Mouse (Mus musculus) heart, adult 2 months (tissue): ENCODE data around the gene Casp7. TPM values are rescaled to one million over a fixed set of nuclear protein-coding genes. Genes with fewer than 3 reads are reported as not detected.
"Not testable (repeated sequence)": the region's sequence is repeated elsewhere in the genome, so short reads cannot be mapped to it uniquely, and the experiment has no call there.

ENCODE experiments used
- DNase-seq, 2 experiments: peaks; one replicate each; pipeline ENCODE4 v3.0.0; 2021
- H3K27ac ChIP-seq: fragments of 200-600 bp; 2 replicates; pipeline ENCODE4 v1.8.1; 2022
- H3K27me3 ChIP-seq: fragments of 200-500 bp; 2 replicates; pipeline ENCODE4 v1.6.1; 2012; ENCODE audit warnings: mild to moderate bottlenecking, low read length, inconsistent platforms, mixed read lengths; ENCODE audit not compliant: control insufficient read depth, insufficient read depth
- H3K36me3 ChIP-seq: fragments of 200-500 bp; 2 replicates; pipeline ENCODE4 v1.6.1; 2012; ENCODE audit warnings: low read length, inconsistent platforms; ENCODE audit not compliant: control insufficient read depth, insufficient read depth
- H3K4me1 ChIP-seq: fragments of 200-500 bp; 2 replicates; pipeline ENCODE4 v1.6.1; 2011; ENCODE audit warnings: low read length; ENCODE audit not compliant: control insufficient read depth, insufficient read depth
- H3K4me3 ChIP-seq: fragments of 200-600 bp; 2 replicates; pipeline ENCODE4 v1.8.1; 2022
- H3K79me2 ChIP-seq: fragments of 200-500 bp; replicated peaks from 2 replicates; pipeline ENCODE4 v1.6.1; 2012; ENCODE audit warnings: mild to moderate bottlenecking, inconsistent platforms, low read length, moderate library complexity, mixed read lengths; ENCODE audit not compliant: control insufficient read depth, insufficient read depth
- H3K9ac ChIP-seq: fragments of 200-500 bp; 2 replicates; pipeline ENCODE4 v1.6.1; 2012; ENCODE audit warnings: low read depth, mild to moderate bottlenecking, control low read depth, inconsistent platforms, low read length, mixed read lengths
- CTCF ChIP-seq: fragments of 200-600 bp; IDR thresholded peaks from 2 replicates; pipeline ENCODE4 v1.8.1; 2022; ENCODE audit warnings: antibody characterized with exemption, mild to moderate bottlenecking, moderate library complexity
- EP300 ChIP-seq: fragments of 200-500 bp; IDR thresholded peaks from 2 replicates; pipeline ENCODE4 v1.6.1; 2011; ENCODE audit warnings: low read depth, low read length, control low read depth; ENCODE audit not compliant: insufficient read depth
- POLR2A ChIP-seq: fragments of 200-500 bp; IDR thresholded peaks from 2 replicates; pipeline ENCODE4 v1.6.1; 2011; ENCODE audit warnings: mild to moderate bottlenecking, low read depth, low read length, control low read depth; ENCODE audit not compliant: insufficient read depth
- WGBS: fragments of 180-500 bp; shearing (Covaris S2); methylation state at CpG from one replicate; pipeline ENCODE4 v1.1.7; 2018; 5-methylcytosine and 5-hydroxymethylcytosine counted together
- intact Hi-C: fragments of 180-260 bp; cut with DNase I; formaldehyde crosslinking; loops from one replicate; pipeline ENCODE4 v1.15.1; 2025
- long read RNA-seq: library from polyadenylated mRNA; stranded (forward); transcript quantifications from one replicate; pipeline ENCODE4 v2.0.0, GENCODE M21; 2021
- polyA plus RNA-seq: library from polyadenylated mRNA; depleted of rRNA; stranded (reverse); fragments of >200 nt; gene quantifications from 2 replicates; pipeline ENCODE4 v1.2.3, GENCODE M21; 2012; rRNA removed
- total RNA-seq, 2 experiments: library from RNA; stranded (reverse); gene quantifications; 2 replicates each; pipeline ENCODE4 v1.2.3; 2021

Casp7 gene
- total RNA-seq (10 to 100 TPM; 11.7 to 12.5 TPM), polyA plus RNA-seq (9.2 and 12.6 TPM in 2 replicates)
- long read RNA-seq, partial matches to known transcripts = 0 of 6 reads
- long read RNA-seq, other reads (novel, unspliced or antisense) = 1 of 6 reads

GRCm38 (mm10) chr19:56396669-56397621 lies at the start of gene Casp7:
Gene Casp7, plus strand, starts transcription at chr19:56397129.
- peaks cover 10% of the 10 kb centered on the region for H3K4me1 ChIP-seq

GRCm38 (mm10) chr19:56349295-56349694 lies 47.6 kb upstream of the Casp7 start:
- Histone ChIP-seq H3K4me3 (no peak overlapping the region), H3K27me3 (no peaks in the 10 kb centered on the region), H3K27ac (no peak overlapping the region), H3K9ac (no peak overlapping the region), H3K4me1 (no peaks in the 10 kb centered on the region), H3K36me3 (no peaks in the 10 kb centered on the region), H3K79me2 (no peaks in the 10 kb centered on the region)
- DNase-seq = no peak
- WGBS = 35% methylated on average over 6 of the region's 6 CpGs
- no peak for TF ChIP-seq EP300
- peak; percentile 62 for TF ChIP-seq CTCF
- intact Hi-C loops = no loop called here

More at GRCm38 (mm10) chr19:56396669-56397621, at the start of gene Casp7:
- Histone ChIP-seq H3K79me2 (no peaks in the 10 kb centered on the region), H3K27me3 (no peaks in the 10 kb centered on the region), H3K9ac (peak within 1 kb of the TSS; percentile 72), H3K27ac (peak within 1 kb of the TSS; percentile 87), H3K4me3 (peak within 1 kb of the TSS; percentile 70), H3K36me3 (no peaks in the 10 kb centered on the region)
- TF ChIP-seq CTCF (peak; percentile 18; the same call in 1 of the 2 replicates), POLR2A (peak; percentile 78), EP300 (no peak)
- 1% methylated on average over 78 of the region's 78 CpGs for WGBS
- peak; percentile 82 to 85 for DNase-seq
- intact Hi-C loops = loop anchor here (5.0 kb wide), 1 partner anchor 40 kb away; no protein-coding TSS in a partner anchor

GRCm38 (mm10) chr19:56353689-56354088 lies 43.2 kb upstream of the Casp7 start:
- H3K27ac ChIP-seq = no peak overlapping the region
- H3K36me3 ChIP-seq = no peaks in the 10 kb centered on the region; the same call in 1 of the 2 replicates
- H3K27me3 ChIP-seq = no peaks in the 10 kb centered on the region
- DNase-seq = no peak
- TF ChIP-seq CTCF (no peak), EP300 (no peak), POLR2A (no peak)
- H3K4me1 ChIP-seq = peaks cover 7% of the 10 kb centered on the region
- no peak overlapping the region for H3K4me3 ChIP-seq
- intact Hi-C loops = no loop called here
- 91% methylated on average over 10 of the region's 10 CpGs for WGBS
- H3K9ac ChIP-seq = no peak overlapping the region
- no peaks in the 10 kb centered on the region for H3K79me2 ChIP-seq

- no peak overlapping the region for H3K9ac ChIP-seq
- H3K27ac ChIP-seq = no peak overlapping the region
- H3K4me1 ChIP-seq = peaks cover 7% of the 10 kb centered on the region
- DNase-seq = no peak
- no peaks in the 10 kb centered on the region; the same call in 1 of the 2 replicates for H3K36me3 ChIP-seq
- TF ChIP-seq EP300 (no peak), POLR2A (no peak), CTCF (no peak)
- 81% methylated on average over 12 of the region's 12 CpGs for WGBS
- H3K4me3 ChIP-seq = no peak overlapping the region
- no peaks in the 10 kb centered on the region for H3K27me3 ChIP-seq
- intact Hi-C loops = loop anchor here (5.0 kb wide), 1 partner anchor 42 kb away; the partner anchor contains the start of gene Casp7
- H3K79me2 ChIP-seq = no peaks in the 10 kb centered on the region
Measured at GRCm38 (mm10) chr19:56355201-56355600, 41.7 kb upstream of the Casp7 start.

- Histone ChIP-seq H3K9ac (no peak overlapping the region), H3K36me3 (no peaks in the 10 kb centered on the region; the same call in 1 of the 2 replicates), H3K4me1 (peaks cover 7% of the 10 kb centered on the region), H3K4me3 (peak overlapping the region; percentile 22; the same call in 1 of the 2 replicates), H3K27ac (no peak overlapping the region), H3K27me3 (no peaks in the 10 kb centered on the region), H3K79me2 (no peaks in the 10 kb centered on the region)
- TF ChIP-seq POLR2A (no peak), CTCF (peak; percentile 85)
- intact Hi-C loops = loop anchor here (5.0 kb wide), 1 partner anchor 41 kb away; the partner anchor contains the start of gene Casp7
- 17% methylated on average over 17 of the region's 17 CpGs for whole genome bisulfite sequencing
- peak; percentile 54 to 80 for DNase-seq
Measured at GRCm38 (mm10) chr19:56356480-56357373, 40.2 kb upstream of the Casp7 start.

GRCm38 (mm10) chr19:56357374-56357708 lies 39.6 kb upstream of the Casp7 start:
- not testable (repeated sequence) for H3K4me1 ChIP-seq, H3K9ac ChIP-seq, H3K4me3 ChIP-seq, DNase-seq, H3K27ac ChIP-seq, H3K27me3 ChIP-seq, H3K36me3 ChIP-seq, H3K79me2 ChIP-seq
- intact Hi-C loops = loop anchor here (5.0 kb wide), 1 partner anchor 40 kb away; the partner anchor contains the start of gene Casp7
- 36% methylated on average over 2 of the region's 2 CpGs for WGBS
